Mouse (Mus musculus) left cerebral cortex, postnatal 36 days (tissue): ENCODE measurements at regions not wholly inside any gene's neighbourhood (a gene's known extent, or its start where the extent isn't known, plus 50 kb on each side); places are given as distances from the start of the nearest gene placed in this dataset.

Experiments
- DNase-seq, 2 experiments: peaks; one replicate each; pipeline ENCODE4 v3.0.0; 2021 to 2022; ENCODE audit warnings: low spot score in 2 of 2, mixed read lengths in 1 of 2
- intact Hi-C: fragments of 180-260 bp; cut with DNase I; formaldehyde crosslinking; loops from one replicate; pipeline ENCODE4 v1.15.1; 2025

- intact Hi-C loops = loop anchor here (10.0 kb wide), 1 partner anchor 423 kb away; no protein-coding TSS in a partner anchor
- DNase-seq = no peak
Measured at GRCm38 (mm10) chr8:8231996-8232632, 428.9 kb downstream of the Efnb2 start.

- intact Hi-C loops = loop anchor here (10.0 kb wide), 1 partner anchor 423 kb away; no protein-coding TSS in a partner anchor
Measured at GRCm38 (mm10) chr8:8231308-8231985, 429.6 kb downstream of the Efnb2 start.

GRCm38 (mm10) chr8:8225994-8226393, 435.0 kb downstream of the Efnb2 start:
- intact Hi-C loops = no loop called here

More at GRCm38 (mm10) chr8:8231308-8231985, 429.6 kb downstream of the Efnb2 start:
- no peak for DNase-seq

GRCm38 (mm10) chr8:8225175-8225830, 435.7 kb downstream of the Efnb2 start:
- intact Hi-C loops = no loop called here
- DNase-seq = no peak

More at GRCm38 (mm10) chr8:8225994-8226393, 435.0 kb downstream of the Efnb2 start:
- no peak for DNase-seq

GRCm38 (mm10) chr8:8220395-8221031, 440.5 kb downstream of the Efnb2 start:
- DNase-seq = no peak
- intact Hi-C loops = no loop called here

GRCm38 (mm10) chr8:8219701-8220394, 441.2 kb downstream of the Efnb2 start:
- intact Hi-C loops = no loop called here

GRCm38 (mm10) chr8:8193036-8193435, 468.0 kb downstream of the Efnb2 start:
- intact Hi-C loops = no loop called here

More at GRCm38 (mm10) chr8:8219701-8220394, 441.2 kb downstream of the Efnb2 start:
- no peak for DNase-seq

GRCm38 (mm10) chr8:8186046-8186445, 475.0 kb downstream of the Efnb2 start:
- DNase-seq = no peak
- intact Hi-C loops = no loop called here

More at GRCm38 (mm10) chr8:8193036-8193435, 468.0 kb downstream of the Efnb2 start:
- DNase-seq = no peak

- intact Hi-C loops = no loop called here
- no peak for DNase-seq
Measured at GRCm38 (mm10) chr8:8183233-8183622, 477.8 kb downstream of the Efnb2 start.

GRCm38 (mm10) chr8:8182616-8183232, 478.3 kb downstream of the Efnb2 start:
- DNase-seq = no peak
- intact Hi-C loops = no loop called here

GRCm38 (mm10) chr8:8182108-8182507, 478.9 kb downstream of the Efnb2 start:
- DNase-seq = no peak
- intact Hi-C loops = no loop called here

GRCm38 (mm10) chr8:8174286-8174685, 486.8 kb downstream of the Efnb2 start:
- no peak for DNase-seq

GRCm38 (mm10) chr8:8168674-8169073, 492.4 kb downstream of the Efnb2 start:
- intact Hi-C loops = no loop called here
- DNase-seq = no peak

More at GRCm38 (mm10) chr8:8174286-8174685, 486.8 kb downstream of the Efnb2 start:
- intact Hi-C loops = no loop called here

GRCm38 (mm10) chr8:8168250-8168649, 492.8 kb downstream of the Efnb2 start:
- no peak for DNase-seq
- intact Hi-C loops = no loop called here

- no peak for DNase-seq
- intact Hi-C loops = no loop called here
Measured at GRCm38 (mm10) chr8:8147527-8147926, 513.5 kb downstream of the Efnb2 start.

GRCm38 (mm10) chr8:8142933-8143495, 518.0 kb downstream of the Efnb2 start:
- no peak for DNase-seq
- intact Hi-C loops = no loop called here

GRCm38 (mm10) chr8:8142461-8142860, 518.6 kb downstream of the Efnb2 start:
- no peak for DNase-seq

GRCm38 (mm10) chr8:8139720-8140119, 521.3 kb downstream of the Efnb2 start:
- intact Hi-C loops = no loop called here

More at GRCm38 (mm10) chr8:8142461-8142860, 518.6 kb downstream of the Efnb2 start:
- intact Hi-C loops = no loop called here

More at GRCm38 (mm10) chr8:8139720-8140119, 521.3 kb downstream of the Efnb2 start:
- no peak for DNase-seq
